Mouse (Mus musculus): Measurements from ENCODE around the gene Rab1b.

Gene Rab1b

GRCm38 (mm10) chr19:5071077-5071476 lies 35.8 kb downstream of the Rab1b start:
- DNase-seq, result no peak

DNA sequence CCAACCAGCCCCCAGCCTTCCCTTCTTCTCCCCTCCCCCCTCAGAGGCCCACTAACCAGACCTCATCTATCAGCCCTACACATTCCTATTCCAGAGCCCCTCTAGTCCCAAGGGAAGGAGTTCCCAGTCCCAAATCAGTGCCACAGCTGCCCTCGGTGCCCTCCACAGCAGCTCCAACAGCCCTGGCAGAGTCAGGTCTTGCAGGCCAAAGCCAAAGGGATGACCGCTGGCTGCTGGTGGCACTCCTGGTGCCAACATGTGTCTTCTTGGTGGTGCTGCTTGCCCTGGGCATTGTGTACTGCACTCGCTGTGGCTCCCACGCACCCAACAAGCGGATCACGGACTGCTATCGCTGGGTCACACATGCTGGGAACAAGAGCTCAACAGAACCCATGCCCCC lies 36.9 kb downstream of the Rab1b start:
- DNase-seq, result no peak

DNA sequence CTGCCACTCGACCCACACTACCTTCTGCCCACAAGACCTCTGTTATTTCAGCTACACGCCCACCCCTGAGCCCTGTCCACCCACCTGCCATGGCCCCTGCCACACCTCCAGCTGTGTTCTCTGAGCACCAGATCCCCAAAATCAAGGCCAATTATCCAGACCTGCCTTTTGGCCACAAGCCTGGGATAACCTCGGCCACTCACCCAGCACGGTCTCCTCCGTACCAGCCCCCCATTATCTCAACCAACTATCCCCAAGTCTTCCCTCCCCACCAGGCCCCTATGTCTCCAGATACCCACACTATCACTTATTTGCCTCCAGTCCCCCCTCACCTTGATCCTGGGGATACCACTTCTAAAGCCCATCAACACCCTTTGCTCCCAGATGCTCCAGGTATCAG lies 37.4 kb downstream of the Rab1b start:
- DNase-seq, result no peak

DNA sequence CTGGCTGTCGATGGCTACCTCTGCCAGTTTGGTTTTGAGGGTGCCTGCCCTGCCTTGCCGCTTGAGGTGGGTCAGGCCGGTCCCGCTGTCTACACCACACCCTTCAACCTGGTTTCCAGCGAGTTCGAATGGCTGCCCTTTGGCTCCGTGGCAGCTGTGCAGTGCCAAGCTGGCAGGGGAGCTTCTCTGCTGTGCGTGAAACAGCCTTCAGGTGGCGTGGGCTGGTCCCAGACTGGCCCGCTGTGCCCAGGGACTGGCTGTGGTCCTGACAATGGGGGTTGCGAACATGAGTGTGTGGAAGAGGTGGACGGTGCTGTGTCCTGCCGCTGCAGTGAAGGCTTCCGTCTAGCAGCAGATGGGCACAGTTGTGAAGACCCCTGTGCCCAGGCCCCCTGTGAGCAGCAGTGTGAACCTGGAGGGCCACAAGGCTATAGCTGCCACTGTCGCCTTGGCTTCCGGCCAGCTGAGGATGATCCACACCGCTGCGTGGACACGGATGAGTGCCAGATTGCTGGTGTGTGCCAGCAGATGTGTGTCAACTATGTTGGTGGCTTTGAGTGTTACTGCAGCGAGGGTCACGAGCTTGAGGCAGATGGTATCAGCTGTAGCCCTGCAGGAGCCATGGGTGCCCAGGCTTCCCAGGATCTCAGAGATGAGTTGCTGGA lies 38.2 kb downstream of the Rab1b start:
- peak; percentile 57 to 58 for DNase-seq

DNA sequence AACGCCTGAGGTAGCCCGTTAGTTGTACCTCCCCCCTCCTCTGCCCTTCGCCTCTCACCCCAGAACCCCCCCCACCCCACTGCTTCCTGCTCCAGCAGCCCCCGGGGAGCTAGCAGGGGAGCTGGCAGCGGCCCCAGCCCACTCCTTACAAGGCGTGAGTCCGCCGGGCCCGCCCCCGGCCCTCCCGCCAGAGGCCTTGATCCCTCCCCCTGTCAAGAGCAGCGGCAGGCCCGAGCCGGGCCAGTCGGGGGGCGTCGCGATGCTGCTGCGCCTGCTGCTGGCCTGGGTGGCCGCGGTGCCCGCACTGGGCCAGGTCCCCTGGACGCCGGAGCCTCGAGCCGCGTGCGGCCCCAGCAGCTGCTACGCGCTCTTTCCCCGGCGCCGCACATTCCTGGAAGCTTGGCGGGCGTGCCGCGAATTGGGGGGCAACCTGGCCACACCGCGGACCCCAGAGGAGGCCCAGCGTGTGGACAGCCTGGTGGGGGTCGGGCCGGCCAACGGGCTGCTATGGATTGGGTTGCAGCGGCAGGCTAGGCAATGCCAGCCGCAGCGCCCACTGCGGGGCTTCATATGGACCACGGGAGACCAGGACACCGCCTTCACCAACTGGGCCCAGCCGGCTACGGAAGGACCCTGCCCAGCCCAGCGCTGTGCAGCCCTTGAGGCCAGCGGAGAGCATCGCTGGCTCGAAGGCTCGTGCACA lies 38.9 kb downstream of the Rab1b start, which contains the start of gene Cd248:
Gene Cd248 (plus strand): TSS at position 212 of the 703 bp plus-strand sequence.
- DNase-seq, result peak; percentile 73 to 81

GRCm38 (mm10) chr19:5067040-5067799 lies 39.7 kb downstream of the Rab1b start:
- DNase-seq, result no peak

- DNase-seq, result peak in 1 of 2 experiments; percentile 46
These were observed 41.8 kb downstream of the Rab1b start for GRCm38 (mm10) chr19:5065104-5065503.

- no peak for DNase-seq
These were observed 44.4 kb downstream of the Rab1b start for GRCm38 (mm10) chr19:5062446-5062845.

DNA sequence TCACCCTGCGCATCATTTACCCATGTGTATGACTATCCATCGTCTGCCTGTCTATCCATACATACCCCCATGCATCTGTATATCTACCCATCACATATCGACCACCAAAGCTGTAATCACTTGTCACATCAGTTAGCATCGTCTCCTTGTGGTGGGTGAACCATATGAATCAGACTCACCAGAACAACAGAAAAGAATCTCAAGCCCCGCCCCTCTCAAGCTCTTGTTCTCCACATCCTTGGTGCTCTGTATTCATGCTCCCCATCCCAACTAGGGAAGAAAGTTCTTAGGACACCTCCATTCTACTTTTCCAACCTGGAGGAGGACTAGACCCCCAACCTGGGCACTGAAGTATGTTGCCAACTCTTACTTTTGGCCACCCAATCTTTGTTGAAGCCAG lies 44.8 kb downstream of the Rab1b start:
- no peak for DNase-seq

- no peak for DNase-seq
These were observed 46.2 kb downstream of the Rab1b start for GRCm38 (mm10) chr19:5060365-5061330.

DNA sequence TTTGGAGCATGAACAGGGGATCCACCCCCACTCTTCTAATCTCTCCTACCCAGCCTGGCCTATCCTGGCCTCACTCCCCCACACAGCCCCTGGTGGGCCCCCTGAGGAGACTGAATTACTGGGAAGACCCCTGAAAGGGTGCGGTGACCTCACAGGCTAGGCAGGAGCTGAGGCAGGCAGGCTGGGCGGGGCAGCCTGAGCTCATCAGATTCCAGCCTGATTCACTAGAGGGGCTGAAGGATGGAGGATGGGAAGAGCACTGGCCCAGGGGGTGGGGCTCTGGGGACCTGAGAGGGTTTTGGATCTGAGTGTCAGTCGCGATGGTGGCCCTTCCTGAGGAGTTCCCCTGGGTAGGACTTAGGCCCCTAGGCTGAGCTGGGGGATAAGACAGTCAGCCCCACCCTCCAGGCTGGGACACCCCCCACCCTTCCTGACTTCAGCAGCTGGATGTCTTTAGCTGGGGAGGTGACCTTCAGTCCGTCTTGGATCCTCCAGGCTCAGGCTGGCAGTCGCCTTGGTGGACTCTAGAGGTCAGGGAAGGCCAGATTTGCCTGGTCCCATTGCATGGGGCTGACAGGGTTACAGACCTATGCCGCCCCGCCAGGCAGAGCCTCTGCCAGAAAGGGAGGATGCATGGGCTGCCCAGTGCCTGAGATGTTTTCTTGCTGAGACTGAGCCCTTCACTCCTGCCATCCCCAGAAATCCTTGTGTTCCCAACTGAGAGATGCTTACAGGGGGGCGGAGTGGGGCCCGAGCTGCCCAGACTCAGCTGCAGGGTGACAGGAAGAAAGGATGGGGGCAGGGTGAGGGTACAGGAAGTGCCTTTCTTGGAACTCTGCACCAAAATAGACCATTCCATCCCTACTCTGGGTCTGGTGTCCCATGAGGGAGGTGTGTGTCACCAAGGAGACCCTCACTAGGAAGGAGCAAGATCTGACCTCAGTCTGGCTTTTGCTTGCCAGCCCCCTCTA lies 47.8 kb downstream of the Rab1b start:
- DNase-seq, result no peak

DNA sequence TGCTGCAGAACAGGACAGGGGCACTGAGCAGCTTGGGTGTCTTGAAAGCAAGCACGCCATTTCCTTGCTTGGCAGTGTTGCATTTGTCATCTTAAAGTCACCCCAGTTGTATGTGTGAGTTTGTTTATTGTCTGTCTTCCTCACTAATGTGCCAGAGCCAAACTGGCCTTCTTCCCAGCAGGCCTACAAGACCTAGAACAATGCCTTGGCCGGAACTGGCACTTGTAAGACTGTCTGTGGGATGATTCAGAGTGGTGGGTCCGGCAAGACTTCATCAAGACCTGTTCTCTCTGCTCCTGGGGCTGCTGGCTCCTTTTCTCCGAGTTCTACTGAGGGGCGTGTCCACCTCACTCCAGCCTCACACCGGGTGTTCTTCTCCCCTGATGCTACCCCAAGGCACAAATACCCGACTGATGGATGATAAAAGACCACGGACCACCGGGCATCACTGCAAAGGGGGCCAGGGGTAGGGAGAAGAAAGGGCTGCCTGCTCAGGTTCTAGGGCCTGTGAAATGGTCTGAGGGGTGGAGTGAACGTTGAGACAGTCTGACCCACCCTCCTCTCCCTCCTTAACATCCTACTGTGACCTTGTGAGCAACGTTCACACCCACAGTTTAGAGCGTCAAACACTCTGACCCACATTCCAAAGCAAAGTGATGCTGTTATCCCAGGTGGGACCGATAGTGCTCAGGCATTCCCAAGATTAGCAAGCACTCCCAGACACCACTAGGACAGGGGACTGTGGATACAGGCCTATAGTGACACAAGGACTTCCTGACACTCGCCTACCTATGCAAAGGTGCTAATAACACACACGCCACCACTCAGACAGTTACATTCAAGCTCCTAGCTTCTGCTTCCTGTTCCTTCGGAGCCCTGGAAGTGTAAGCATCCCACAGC lies 48.7 kb downstream of the Rab1b start:
- DNase-seq, result no peak

DNA sequence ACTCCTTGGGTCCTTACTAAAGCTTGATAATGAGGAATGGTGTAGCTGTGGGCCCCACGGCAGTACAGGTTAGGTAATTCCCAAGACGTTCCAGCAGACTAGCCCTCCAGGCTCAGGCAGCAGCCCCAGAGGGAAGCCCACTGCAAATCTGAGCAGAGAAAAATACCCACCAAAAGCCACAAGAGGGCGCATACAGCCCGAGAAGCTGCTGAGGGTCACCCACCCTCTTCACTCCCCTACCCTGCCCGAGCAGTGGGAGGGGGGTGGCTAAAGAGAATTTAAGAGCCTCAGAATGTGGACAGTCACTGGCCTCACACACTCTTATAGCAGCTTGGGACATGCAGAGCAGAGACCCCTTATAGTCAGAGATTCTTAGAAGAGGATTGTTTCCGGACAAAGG lies 50.6 kb downstream of the Rab1b start:
- peak; percentile 77 to 80 for DNase-seq

DNA sequence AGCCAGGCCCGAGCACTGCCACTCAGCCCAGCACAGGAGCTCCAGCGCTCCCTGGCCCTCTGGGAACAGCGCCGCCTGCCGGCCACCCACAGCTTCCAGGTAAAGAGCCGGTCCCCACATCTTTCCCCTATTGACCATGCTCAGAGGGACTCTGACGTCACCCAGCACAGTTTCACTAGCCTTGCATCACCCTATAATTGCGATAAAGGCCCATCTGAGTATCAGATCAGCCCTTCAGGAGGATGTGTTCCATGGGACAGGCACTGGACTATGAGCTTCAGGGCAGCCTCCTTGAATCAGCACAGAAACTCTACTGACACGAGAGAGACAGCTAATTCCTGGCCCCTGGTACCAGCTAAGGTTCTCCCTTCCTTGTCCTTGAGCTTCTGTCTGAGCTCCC lies 53.0 kb downstream of the Rab1b start:
- peak; percentile 81 to 87 for DNase-seq

- DNase-seq, result peak; percentile 73
These were observed 54.0 kb downstream of the Rab1b start for GRCm38 (mm10) chr19:5052853-5053252.

GRCm38 (mm10) chr19:5052166-5052822 lies 54.6 kb downstream of the Rab1b start:
- DNase-seq, result peak; percentile 68 to 75

GRCm38 (mm10) chr19:5051515-5051914 lies 55.4 kb downstream of the Rab1b start:
- DNase-seq, result peak in 1 of 2 experiments; percentile 29

GRCm38 (mm10) chr19:5051031-5051430 lies 55.8 kb downstream of the Rab1b start:
- peak in 1 of 2 experiments; percentile 33 for DNase-seq

Measured in cerebellum, postnatal 10 days (tissue).